Mouse (Mus musculus) midbrain, postnatal 0 days (tissue): ENCODE measurements around the gene Large1. TPM values are rescaled to one million over a fixed set of nuclear protein-coding genes. Genes with fewer than 3 reads are reported as not detected.

Experiments
- ATAC-seq: fragments of 200-750 bp; cut with Nextera tagmentation; 2 replicates; pipeline ENCODE4 v1.8.0; 2017; ENCODE audit warnings: moderate number of reproducible peaks, mild to moderate bottlenecking, moderate TSS enrichment, moderate library complexity; ENCODE audit not compliant: low FRiP score
- DNase-seq: peaks from one replicate; pipeline ENCODE4 v3.0.0-alpha.2; 2015; ENCODE audit warnings: low spot score
- H3K27ac ChIP-seq: fragments of 300-500 bp; sonication (generic); 2 replicates; pipeline ENCODE4 v1.5.1; 2014; ENCODE audit warnings: low read depth, mild to moderate bottlenecking, low read length, mixed read lengths
- H3K27me3 ChIP-seq: fragments of 300-500 bp; sonication (generic); 2 replicates; pipeline ENCODE4 v1.6.1; 2014; ENCODE audit warnings: low read length, control low read depth, mixed read lengths; ENCODE audit not compliant: insufficient read depth
- H3K36me3 ChIP-seq: fragments of 300-500 bp; sonication (generic); 2 replicates; pipeline ENCODE4 v1.6.1; 2014; ENCODE audit warnings: low read length, control low read depth, mixed read lengths; ENCODE audit not compliant: insufficient read depth
- H3K4me1 ChIP-seq: fragments of 300-500 bp; sonication (generic); 2 replicates; pipeline ENCODE4 v1.6.1; 2014; ENCODE audit warnings: mild to moderate bottlenecking, control low read depth, antibody characterized with exemption, low read length, mixed read lengths; ENCODE audit not compliant: insufficient read depth
- H3K4me2 ChIP-seq: fragments of 300-500 bp; sonication (generic); 2 replicates; pipeline ENCODE4 v1.6.1; 2014; ENCODE audit warnings: low read depth, mild to moderate bottlenecking, low read length, mixed read lengths; ENCODE audit not compliant: poor library complexity, severe bottlenecking
- H3K4me3 ChIP-seq: fragments of 300-500 bp; sonication (generic); 2 replicates; pipeline ENCODE4 v1.5.1; 2014; ENCODE audit warnings: low read depth, mild to moderate bottlenecking, low read length, moderate library complexity
- H3K9ac ChIP-seq: fragments of 300-500 bp; sonication (generic); replicated peaks from 2 replicates; pipeline ENCODE4 v1.6.1; 2014; ENCODE audit warnings: mild to moderate bottlenecking, low read length, moderate library complexity, mixed read lengths; ENCODE audit not compliant: poor library complexity, severe bottlenecking
- H3K9me3 ChIP-seq: fragments of 300-500 bp; sonication (generic); 2 replicates; pipeline ENCODE4 v1.6.1; 2016; ENCODE audit warnings: low read length, control low read depth
- CTCF ChIP-seq: IDR thresholded peaks from 2 replicates; pipeline ENCODE4 v1.5.1; 2016; ENCODE audit warnings: antibody characterized with exemption, mild to moderate bottlenecking
- whole genome bisulfite sequencing: fragments of 180-500 bp; shearing (Covaris S2); extraction: QIAGEN DNeasy Blood & Tissue Kit; methylation state at CpG from one replicate; pipeline ENCODE4 v1.1.7; 2014; 5-methylcytosine and 5-hydroxymethylcytosine counted together
- polyA plus RNA-seq: library from polyadenylated mRNA; unstranded; fragments of >200 nt; fragmentation: Nextera tagmentation; extraction: Ambion mirVana; gene quantifications from 2 replicates; pipeline ENCODE4 v1.2.1, GENCODE M21; 2015
- total RNA-seq: library from RNA; depleted of rRNA; stranded (reverse); fragments of >200 nt; gene quantifications from 2 replicates; pipeline ENCODE4 v1.2.3, GENCODE M21; 2014

Large1 gene
- total and polyA plus RNA-seq, 2 experiments from 2014 or later = 15.2 to 102 TPM

- 89% methylated on average over 5 of the region's 5 CpGs for WGBS
- no peaks in the 10 kb centered on the region for H3K4me1 ChIP-seq
- no peak for DNase-seq
These were observed 535.5 kb downstream of the Large1 start for GRCm38 (mm10) chr8:72817655-72818349.

GRCm38 (mm10) chr8:72816679-72817078 is 536.7 kb downstream of the Large1 start:
- no peaks in the 10 kb centered on the region for H3K27me3 ChIP-seq
- no peak for TF ChIP-seq CTCF
- no peaks in the 10 kb centered on the region for H3K4me1 ChIP-seq
- H3K4me2 ChIP-seq = no peak overlapping the region
- no peak for DNase-seq
- ATAC-seq = no peak
- H3K36me3 ChIP-seq = peaks cover 12% of the 10 kb centered on the region; the same call in 1 of the 2 replicates
- no peaks in the 10 kb centered on the region for H3K9me3 ChIP-seq
- H3K4me3 ChIP-seq = no peak overlapping the region
- H3K9ac ChIP-seq = no peak overlapping the region
- H3K27ac ChIP-seq = no peak overlapping the region

More at GRCm38 (mm10) chr8:72817655-72818349, 535.5 kb downstream of the Large1 start:
- ATAC-seq = no peak
- Histone ChIP-seq H3K4me2 (no peak overlapping the region), H3K4me3 (no peak overlapping the region), H3K9me3 (no peaks in the 10 kb centered on the region), H3K9ac (no peak overlapping the region), H3K36me3 (peaks cover 15% of the 10 kb centered on the region; the same call in 1 of the 2 replicates), H3K27me3 (no peaks in the 10 kb centered on the region), H3K27ac (no peak overlapping the region)
- TF ChIP-seq CTCF = no peak

- DNase-seq (no peak), ATAC-seq (no peak)
- H3K4me2 ChIP-seq = no peak overlapping the region
- 84% methylated on average over 7 of the region's 7 CpGs for WGBS
- no peak overlapping the region for H3K27ac ChIP-seq
- no peak overlapping the region for H3K9ac ChIP-seq
- no peak for TF ChIP-seq CTCF
- H3K9me3 ChIP-seq = no peaks in the 10 kb centered on the region
- H3K27me3 ChIP-seq = no peaks in the 10 kb centered on the region
- H3K36me3 ChIP-seq = peaks cover 12% of the 10 kb centered on the region; the same call in 1 of the 2 replicates
- no peak overlapping the region for H3K4me3 ChIP-seq
- no peaks in the 10 kb centered on the region for H3K4me1 ChIP-seq
These were observed 537.7 kb downstream of the Large1 start for GRCm38 (mm10) chr8:72815681-72816080.

GRCm38 (mm10) chr8:72812690-72813089 is 540.6 kb downstream of the Large1 start:
- no peak overlapping the region for H3K4me3 ChIP-seq
- no peak overlapping the region for H3K9ac ChIP-seq
- 91% methylated on average over 3 of the region's 3 CpGs for WGBS
- ATAC-seq (peak; percentile 13; the same call in 1 of the 2 replicates), DNase-seq (no peak)
- no peak overlapping the region for H3K27ac ChIP-seq
- peak; percentile 32 for TF ChIP-seq CTCF
- no peaks in the 10 kb centered on the region for H3K4me1 ChIP-seq
- no peak overlapping the region for H3K4me2 ChIP-seq
- H3K9me3 ChIP-seq = no peaks in the 10 kb centered on the region
- H3K27me3 ChIP-seq = no peaks in the 10 kb centered on the region
- H3K36me3 ChIP-seq = peaks cover 12% of the 10 kb centered on the region; the same call in 1 of the 2 replicates

GRCm38 (mm10) chr8:72801583-72801982 is 551.8 kb downstream of the Large1 start:
- Histone ChIP-seq H3K9ac (no peak overlapping the region), H3K4me2 (no peak overlapping the region), H3K27me3 (no peaks in the 10 kb centered on the region), H3K36me3 (no peaks in the 10 kb centered on the region), H3K9me3 (no peaks in the 10 kb centered on the region), H3K4me1 (no peaks in the 10 kb centered on the region), H3K27ac (no peak overlapping the region), H3K4me3 (no peak overlapping the region)
- ATAC-seq = no peak
- WGBS = 83% methylated on average over 2 of the region's 2 CpGs
- no peak for TF ChIP-seq CTCF
- DNase-seq = no peak

GRCm38 (mm10) chr8:72780644-72781043 is 572.7 kb downstream of the Large1 start:
- Histone ChIP-seq H3K27me3 (no peaks in the 10 kb centered on the region), H3K4me3 (no peak overlapping the region), H3K36me3 (no peaks in the 10 kb centered on the region), H3K4me2 (no peak overlapping the region), H3K9ac (no peak overlapping the region), H3K4me1 (no peaks in the 10 kb centered on the region), H3K9me3 (no peaks in the 10 kb centered on the region), H3K27ac (no peak overlapping the region)
- WGBS = 88% methylated on average over 4 of the region's 4 CpGs
- DNase-seq (no peak), ATAC-seq (no peak)
- TF ChIP-seq CTCF = no peak
